Comparison of ENCODE assay signal across 13 mouse cellular contexts in genomic region chr11:110094846-110095380, GRCm38 (mm10). TPM values are rescaled to one million over a fixed set of nuclear protein-coding genes. Genes with fewer than 3 reads are reported as not detected.
DNase-seq lines count a peak whose midpoint lies in the region; ATAC-seq and TF ChIP-seq lines count a peak whose summit lies in the region.
"Had no signal": no experiment of that assay in that cellular context is flagged by ENCODE, and none has a peak within 500 bp of the region (broad histone marks: within the 10 kb centered on the region; RNA-seq: fewer than 3 reads in every experiment).

No protein-coding gene starts in this region.

- TF ChIP-seq CTCF in heart, postnatal 0 days (IDR thresholded peaks at IDR 0.05; ENCODE audit: low read depth), result no peak
- TF ChIP-seq CTCF in stomach, postnatal 0 days (IDR thresholded peaks at IDR 0.05; ENCODE audit: low read depth), result no peak; the same call in 1 of the 2 replicates

- H3K36me3 ChIP-seq in heart, postnatal 0 days (replicated peaks; ENCODE audit: control insufficient read depth, insufficient read depth, low read length), result no peaks in the 10 kb centered on the region
- H3K36me3 ChIP-seq in heart, embryonic 10.5 days, result no peaks in the 10 kb centered on the region
- no peaks in the 10 kb centered on the region for H3K36me3 ChIP-seq in lung, embryonic 15.5 days
- no peaks in the 10 kb centered on the region; the same call in 1 of the 2 replicates for H3K36me3 ChIP-seq in embryonic facial prominence, embryonic 15.5 days
- no peaks in the 10 kb centered on the region for H3K36me3 ChIP-seq in stomach, postnatal 0 days (ENCODE audit: control insufficient read depth, insufficient read depth, low read length)
- no peaks in the 10 kb centered on the region for H3K36me3 ChIP-seq in limb, embryonic 10.5 days
- H3K36me3 ChIP-seq: liver, embryonic 15.5 days; midbrain, embryonic 13.5 days; neural tube, embryonic 12.5 days had no signal

- no peaks in the 10 kb centered on the region for H3K4me1 ChIP-seq in heart, postnatal 0 days (ENCODE audit: control insufficient read depth, insufficient read depth)
- H3K4me1 ChIP-seq in heart, embryonic 10.5 days, result 0 out of 2 replicates have a peak, but pooled peaks cover 3% of the 10 kb centered on the region
- peaks cover 6% of the 10 kb centered on the region; the same call in 1 of the 2 replicates for H3K4me1 ChIP-seq in lung, embryonic 15.5 days
- H3K4me1 ChIP-seq in embryonic facial prominence, embryonic 15.5 days, result 0 out of 2 replicates have a peak, but pooled peaks cover 6% of the 10 kb centered on the region
- H3K4me1 ChIP-seq in stomach, postnatal 0 days (replicated peaks; ENCODE audit: control insufficient read depth, insufficient read depth), result no peaks in the 10 kb centered on the region
- no peaks in the 10 kb centered on the region for H3K4me1 ChIP-seq in limb, embryonic 10.5 days
- H3K4me1 ChIP-seq: midbrain, embryonic 13.5 days; neural tube, embryonic 12.5 days had no signal

- H3K27ac ChIP-seq in heart, postnatal 0 days (ENCODE audit: low read depth), result 0 out of 2 replicates have a peak overlapping the region, but pooled peaks have one; percentile 13
- H3K27ac ChIP-seq in heart, embryonic 10.5 days, result no peak overlapping the region
- no peak overlapping the region for H3K27ac ChIP-seq in lung, embryonic 15.5 days
- peak overlapping the region; percentile 80 for H3K27ac ChIP-seq in embryonic facial prominence, embryonic 15.5 days (replicated peaks)
- H3K27ac ChIP-seq in stomach, postnatal 0 days (replicated peaks), result no peak overlapping the region
- no peak overlapping the region for H3K27ac ChIP-seq in limb, embryonic 10.5 days
- H3K27ac ChIP-seq: liver, embryonic 15.5 days; midbrain, embryonic 13.5 days; neural tube, embryonic 12.5 days had no signal

- TF ChIP-seq EP300 in heart, postnatal 0 days (IDR thresholded peaks at IDR 0.05; ENCODE audit: low read depth), result no peak
- no peak for TF ChIP-seq EP300 in stomach, postnatal 0 days (optimal IDR thresholded peaks at IDR 0.05)

- no peaks in the 10 kb centered on the region for H3K9me3 ChIP-seq in heart, postnatal 0 days (replicated peaks; ENCODE audit: control insufficient read depth, low read length)
- no peaks in the 10 kb centered on the region for H3K9me3 ChIP-seq in heart, embryonic 10.5 days
- H3K9me3 ChIP-seq in lung, embryonic 15.5 days, result no peaks in the 10 kb centered on the region
- H3K9me3 ChIP-seq in embryonic facial prominence, embryonic 15.5 days (replicated peaks), result no peaks in the 10 kb centered on the region
- H3K9me3 ChIP-seq in stomach, postnatal 0 days (ENCODE audit: control insufficient read depth, low read length), result no peaks in the 10 kb centered on the region
- H3K9me3 ChIP-seq in limb, embryonic 10.5 days (replicated peaks), result no peaks in the 10 kb centered on the region
- H3K9me3 ChIP-seq: liver, embryonic 15.5 days; midbrain, embryonic 13.5 days; neural tube, embryonic 12.5 days had no signal

- H3K27me3 ChIP-seq in heart, postnatal 0 days (ENCODE audit: control insufficient read depth, insufficient read depth, low read length), result no peaks in the 10 kb centered on the region
- no peaks in the 10 kb centered on the region for H3K27me3 ChIP-seq in heart, embryonic 10.5 days (ENCODE audit: insufficient read depth, poor library complexity, severe bottlenecking)
- no peaks in the 10 kb centered on the region for H3K27me3 ChIP-seq in lung, embryonic 15.5 days
- no peaks in the 10 kb centered on the region for H3K27me3 ChIP-seq in embryonic facial prominence, embryonic 15.5 days
- H3K27me3 ChIP-seq in stomach, postnatal 0 days (ENCODE audit: control insufficient read depth, insufficient read depth, low read length), result no peaks in the 10 kb centered on the region
- no peaks in the 10 kb centered on the region for H3K27me3 ChIP-seq in limb, embryonic 10.5 days (ENCODE audit: low read depth, poor library complexity, severe bottlenecking)
- H3K27me3 ChIP-seq: CH12.LX; liver, embryonic 15.5 days; midbrain, embryonic 13.5 days; neural tube, embryonic 12.5 days had no signal

- H3K9ac ChIP-seq in heart, postnatal 0 days (replicated peaks; ENCODE audit: low read depth, low read length), result no peak overlapping the region
- H3K9ac ChIP-seq in lung, embryonic 15.5 days, result no peak overlapping the region
- H3K9ac ChIP-seq in embryonic facial prominence, embryonic 15.5 days, result no peak overlapping the region
- H3K9ac ChIP-seq in stomach, postnatal 0 days (ENCODE audit: low read length), result 0 out of 2 replicates have a peak overlapping the region, but pooled peaks have one; percentile 9
- H3K9ac ChIP-seq: liver, embryonic 15.5 days; midbrain, embryonic 13.5 days; neural tube, embryonic 12.5 days had no signal

- no peak for ATAC-seq in heart, postnatal 0 days (ENCODE audit: insufficient read depth, low read depth)
- ATAC-seq in lung, embryonic 15.5 days (ENCODE audit: borderline replicate concordance, extremely low read depth, low FRiP score, low TSS enrichment), result 0 out of 2 replicates have a peak, but pooled peaks have one; percentile 9
- ATAC-seq in embryonic facial prominence, embryonic 15.5 days (ENCODE audit: insufficient number of reproducible peaks, low FRiP score, low TSS enrichment, low read depth), result no peak
- no peak for ATAC-seq in stomach, postnatal 0 days (ENCODE audit: low FRiP score, low TSS enrichment)
- ATAC-seq: midbrain, embryonic 13.5 days had no signal

- DNase-seq in heart, postnatal 0 days (ENCODE audit: low spot score), result peak; percentile 9
- DNase-seq in heart, embryonic 10.5 days (ENCODE audit: low spot score), result no peak
- no peak for DNase-seq in lung, postnatal 25 days (ENCODE audit: low spot score)
- no peak for DNase-seq in stomach, postnatal 0 days (ENCODE audit: low spot score)
- no peak for DNase-seq in limb, embryonic 10.5 days (ENCODE audit: low spot score)
- DNase-seq: cerebellum, postnatal 36 days had no signal

- no peak overlapping the region for H3K4me2 ChIP-seq in heart, postnatal 0 days (ENCODE audit: low read depth, low read length)
- peak overlapping the region; percentile 22; the same call in 1 of the 2 replicates for H3K4me2 ChIP-seq in lung, embryonic 15.5 days
- H3K4me2 ChIP-seq in embryonic facial prominence, embryonic 15.5 days (replicated peaks), result peak overlapping the region; percentile 31
- peak overlapping the region; percentile 19; the same call in 1 of the 2 replicates for H3K4me2 ChIP-seq in stomach, postnatal 0 days (replicated peaks; ENCODE audit: low read depth)
- H3K4me2 ChIP-seq: liver, embryonic 15.5 days; midbrain, embryonic 13.5 days; neural tube, embryonic 12.5 days had no signal

- WGBS in heart, postnatal 0 days, result 60% methylated on average over 7 of the region's 7 CpGs
- 70% methylated on average over 7 of the region's 7 CpGs for WGBS in heart, embryonic 10.5 days
- WGBS in lung, embryonic 15.5 days, result 43% methylated on average over 7 of the region's 7 CpGs
- WGBS in embryonic facial prominence, embryonic 15.5 days, result 45% methylated on average over 7 of the region's 7 CpGs
- WGBS in stomach, postnatal 0 days, result 49% methylated on average over 7 of the region's 7 CpGs
- 80% methylated on average over 7 of the region's 7 CpGs for WGBS in limb, embryonic 10.5 days

- peak overlapping the region; percentile 21 for H3K4me3 ChIP-seq in heart, postnatal 0 days (ENCODE audit: low read depth, low read length)
- no peak overlapping the region for H3K4me3 ChIP-seq in heart, embryonic 10.5 days
- H3K4me3 ChIP-seq in lung, embryonic 15.5 days, result peak overlapping the region; percentile 13; the same call in 1 of the 2 replicates
- H3K4me3 ChIP-seq in embryonic facial prominence, embryonic 15.5 days (replicated peaks), result peak overlapping the region; percentile 27
- peak overlapping the region; percentile 6 for H3K4me3 ChIP-seq in stomach, postnatal 0 days (ENCODE audit: low read depth, low read length)
- H3K4me3 ChIP-seq in limb, embryonic 10.5 days, result no peak overlapping the region
- H3K4me3 ChIP-seq: liver, embryonic 15.5 days; midbrain, embryonic 13.5 days; neural tube, embryonic 12.5 days had no signal

RNA-seq across cellular contexts. Expression of gene Abca8a, which starts 0.9 kb away (rescaled TPM):
- 5.8 and 14.7 TPM in 2 replicates for total RNA-seq in heart, postnatal 0 days (2014; rRNA removed; ENCODE audit: low replicate concordance)
- 7.3 and 7.5 TPM in 2 replicates for polyA plus RNA-seq in heart, postnatal 0 days (2015; fragmentation: Nextera tagmentation; extraction: Ambion mirVana)
- not detected in 2 replicates for polyA plus RNA-seq in heart, embryonic 10.5 days (2016; fragmentation: Nextera tagmentation; extraction: Ambion mirVana)
- polyA plus RNA-seq in lung, embryonic 15.5 days (2015; fragmentation: Nextera tagmentation; extraction: Ambion mirVana), result 4.5 and 6.7 TPM in 2 replicates
- polyA plus RNA-seq in embryonic facial prominence, embryonic 15.5 days (2015; fragmentation: Nextera tagmentation; extraction: Ambion mirVana), result 9.8 and 13.4 TPM in 2 replicates
- 3.4 and 4.2 TPM in 2 replicates for polyA plus RNA-seq in stomach, postnatal 0 days (2015; fragmentation: Nextera tagmentation; extraction: Ambion mirVana)
- not detected in 2 replicates for polyA plus RNA-seq in limb, embryonic 10.5 days (2016; fragmentation: Nextera tagmentation; extraction: Ambion mirVana)
- total RNA-seq: hematopoietic stem cell, adult 5-6 weeks had no signal

Comparison
In these comparisons a context has a peak if more than half of its experiments do, and no peak if none do; other contexts are left out.
1. H3K27ac ChIP-seq: peak in heart, postnatal 0 days (single experiment) and embryonic facial prominence, embryonic 15.5 days (single experiment); none in heart, embryonic 10.5 days (single experiment), lung, embryonic 15.5 days (single experiment), stomach, postnatal 0 days (single experiment) and limb, embryonic 10.5 days (single experiment).
2. H3K4me3 ChIP-seq: peak in heart, postnatal 0 days (single experiment), lung, embryonic 15.5 days (single experiment), embryonic facial prominence, embryonic 15.5 days (single experiment) and stomach, postnatal 0 days (single experiment); none in heart, embryonic 10.5 days (single experiment) and limb, embryonic 10.5 days (single experiment).